Mouse (Mus musculus) thymus, adult 2 months (tissue): Measurements from ENCODE around the gene Ift52. TPM values are rescaled to one million over a fixed set of nuclear protein-coding genes. Genes with fewer than 3 reads are reported as not detected.

Experiments
- DNase-seq: peaks from one replicate; pipeline ENCODE4 v3.0.0; 2021
- H3K27ac ChIP-seq: fragments of 200-500 bp; 2 replicates; pipeline ENCODE4 v1.5.1; 2012; ENCODE audit warnings: low read length, control low read depth; ENCODE audit not compliant: control insufficient read depth, insufficient read depth
- H3K27me3 ChIP-seq: fragments of 200-500 bp; 2 replicates; pipeline ENCODE4 v1.6.1; 2012; ENCODE audit warnings: mild to moderate bottlenecking, low read length, moderate library complexity, mixed read lengths; ENCODE audit not compliant: control insufficient read depth, insufficient read depth
- H3K36me3 ChIP-seq: fragments of 200-500 bp; 2 replicates; pipeline ENCODE4 v1.6.1; 2012; ENCODE audit warnings: mild to moderate bottlenecking, low read length, moderate library complexity; ENCODE audit not compliant: control insufficient read depth, insufficient read depth
- H3K4me1 ChIP-seq: fragments of 200-500 bp; replicated peaks from 2 replicates; pipeline ENCODE4 v1.6.1; 2012; ENCODE audit warnings: low read length; ENCODE audit not compliant: control insufficient read depth, insufficient read depth
- H3K4me3 ChIP-seq: fragments of 200-500 bp; 2 replicates; pipeline ENCODE4 v1.5.1; 2012; ENCODE audit warnings: mild to moderate bottlenecking, low read length, control low read depth, moderate library complexity; ENCODE audit not compliant: control insufficient read depth, insufficient read depth
- CTCF ChIP-seq: fragments of 200-500 bp; IDR thresholded peaks from 2 replicates; pipeline ENCODE4 v1.5.1; 2012; ENCODE audit warnings: mild to moderate bottlenecking, control low read depth, low read length, moderate library complexity, borderline replicate concordance; ENCODE audit not compliant: control insufficient read depth, poor library complexity, insufficient read depth; ENCODE audit errors: extremely low read depth
- POLR2A ChIP-seq: fragments of 200-500 bp; IDR thresholded peaks from 2 replicates; pipeline ENCODE4 v1.6.1; 2012; ENCODE audit warnings: mild to moderate bottlenecking, low read length, control low read depth, moderate library complexity; ENCODE audit not compliant: control insufficient read depth, poor library complexity, insufficient read depth; ENCODE audit errors: extremely low read depth
- WGBS: fragments of 180-500 bp; shearing (Covaris S2); methylation state at CpG from one replicate; pipeline ENCODE4 v1.1.7; 2018; 5-methylcytosine and 5-hydroxymethylcytosine counted together
- polyA plus RNA-seq: library from polyadenylated mRNA; depleted of rRNA; stranded (reverse); fragments of >200 nt; gene quantifications from 2 replicates; pipeline ENCODE4 v1.2.3, GENCODE M21; 2012

Ift52 gene
- polyA plus RNA-seq, 1 experiment: 28.9 TPM

GRCm38 (mm10) chr2:162973637-162974036 is 43.5 kb upstream of the Ift52 start:
- no peak overlapping the region for H3K27ac ChIP-seq
- no peaks in the 10 kb centered on the region; the same call in 1 of the 2 replicates for H3K27me3 ChIP-seq
- no peak for TF ChIP-seq POLR2A
- TF ChIP-seq CTCF: no peak
- H3K4me1 ChIP-seq: no peaks in the 10 kb centered on the region
- no peak overlapping the region for H3K4me3 ChIP-seq
- DNase-seq: no peak
- no peaks in the 10 kb centered on the region for H3K36me3 ChIP-seq
- 85% methylated on average over 11 of the region's 11 CpGs for WGBS

GRCm38 (mm10) chr2:162975157-162975775 is 41.9 kb upstream of the Ift52 start:
- 92% methylated on average over 11 of the region's 11 CpGs for WGBS
- TF ChIP-seq POLR2A (no peak), CTCF (no peak)
- Histone ChIP-seq H3K36me3 (no peaks in the 10 kb centered on the region), H3K27ac (no peak overlapping the region), H3K27me3 (no peaks in the 10 kb centered on the region; the same call in 1 of the 2 replicates), H3K4me3 (no peak overlapping the region), H3K4me1 (no peaks in the 10 kb centered on the region)
- DNase-seq: no peak

GRCm38 (mm10) chr2:162976001-162976400 is 41.2 kb upstream of the Ift52 start:
- no peak for TF ChIP-seq POLR2A
- TF ChIP-seq CTCF: no peak
- Histone ChIP-seq H3K27ac (no peak overlapping the region), H3K4me1 (no peaks in the 10 kb centered on the region), H3K4me3 (no peak overlapping the region), H3K27me3 (no peaks in the 10 kb centered on the region; the same call in 1 of the 2 replicates), H3K36me3 (no peaks in the 10 kb centered on the region)
- DNase-seq: no peak
- 54% methylated on average over 4 of the region's 4 CpGs for WGBS

GRCm38 (mm10) chr2:162984381-162984780 is 32.8 kb upstream of the Ift52 start:
- Histone ChIP-seq H3K4me3 (no peak overlapping the region), H3K36me3 (no peaks in the 10 kb centered on the region), H3K4me1 (no peaks in the 10 kb centered on the region), H3K27me3 (no peaks in the 10 kb centered on the region), H3K27ac (no peak overlapping the region)
- whole genome bisulfite sequencing: 92% methylated on average over 6 of the region's 6 CpGs
- TF ChIP-seq POLR2A: no peak
- no peak for DNase-seq

GRCm38 (mm10) chr2:162985923-162986322 is 31.2 kb upstream of the Ift52 start:
- no peaks in the 10 kb centered on the region for H3K4me1 ChIP-seq
- H3K27ac ChIP-seq: no peak overlapping the region
- no peak for DNase-seq
- WGBS: 64% methylated on average over 3 of the region's 3 CpGs
- no peak for TF ChIP-seq CTCF
- no peak for TF ChIP-seq POLR2A
- H3K4me3 ChIP-seq: no peak overlapping the region
- no peaks in the 10 kb centered on the region for H3K27me3 ChIP-seq
- no peaks in the 10 kb centered on the region for H3K36me3 ChIP-seq

GRCm38 (mm10) chr2:162986764-162987163 is 30.4 kb upstream of the Ift52 start:
- Histone ChIP-seq H3K4me1 (no peaks in the 10 kb centered on the region), H3K36me3 (no peaks in the 10 kb centered on the region), H3K27ac (no peak overlapping the region), H3K27me3 (no peaks in the 10 kb centered on the region), H3K4me3 (no peak overlapping the region)
- DNase-seq: no peak
- TF ChIP-seq CTCF: no peak
- TF ChIP-seq POLR2A: no peak
- WGBS: 82% methylated on average over 3 of the region's 3 CpGs

- H3K4me3 ChIP-seq: no peak within 1 kb of the TSS
- no peak for TF ChIP-seq POLR2A
- no peaks in the 10 kb centered on the region for H3K27me3 ChIP-seq
- no peak for DNase-seq
- 84% methylated on average over 8 of the region's 8 CpGs for WGBS
- H3K4me1 ChIP-seq: no peaks in the 10 kb centered on the region
- H3K27ac ChIP-seq: no peak within 1 kb of the TSS
- H3K36me3 ChIP-seq: no peaks in the 10 kb centered on the region
Observed at GRCm38 (mm10) chr2:162987218-162987617, 29.9 kb upstream of the Ift52 start, which contains the start of gene Sgk2. Gene Sgk2 (plus strand): TSS chr2:162987330.
